Mouse (Mus musculus) cerebellum, postnatal 25 days (tissue): ENCODE results near the gene Crtac1.

Experiments
- DNase-seq, 2 experiments: peaks; one replicate each; pipeline ENCODE4 v3.0.0; 2021; ENCODE audit warnings: mixed read lengths in 2 of 2

Crtac1 gene

GRCm38 (mm10) chr19:42277288-42277687 lies 154.3 kb downstream of the Crtac1 start:
- no peak for DNase-seq

GRCm38 (mm10) chr19:42272003-42272963 lies 159.3 kb downstream of the Crtac1 start:
- DNase-seq, result peak; percentile 94 to 95

GRCm38 (mm10) chr19:42271182-42271581 lies 160.4 kb downstream of the Crtac1 start:
- DNase-seq, result peak in 1 of 2 experiments; percentile 40

GRCm38 (mm10) chr19:42270119-42270518 lies 161.5 kb downstream of the Crtac1 start:
- peak; percentile 74 to 76 for DNase-seq

GRCm38 (mm10) chr19:42268337-42268736 lies 163.2 kb downstream of the Crtac1 start:
- peak; percentile 38 to 60 for DNase-seq

GRCm38 (mm10) chr19:42263524-42263923 lies 168.1 kb downstream of the Crtac1 start:
- no peak for DNase-seq

GRCm38 (mm10) chr19:42260486-42260885 lies 171.1 kb downstream of the Crtac1 start:
- peak; percentile 30 to 64 for DNase-seq

GRCm38 (mm10) chr19:42258596-42258995 lies 173.0 kb downstream of the Crtac1 start:
- peak; percentile 88 to 93 for DNase-seq

GRCm38 (mm10) chr19:42258031-42258430 lies 173.6 kb downstream of the Crtac1 start:
- DNase-seq, result peak; percentile 81 to 87

GRCm38 (mm10) chr19:42257241-42257635 lies 174.3 kb downstream of the Crtac1 start:
- DNase-seq, result no peak

- DNase-seq, result peak; percentile 85 to 87
Observed at GRCm38 (mm10) chr19:42256611-42257240, 174.9 kb downstream of the Crtac1 start.

- peak; percentile 78 to 80 for DNase-seq
Observed at GRCm38 (mm10) chr19:42255784-42256610, 175.6 kb downstream of the Crtac1 start.

GRCm38 (mm10) chr19:42255438-42255783 lies 176.2 kb downstream of the Crtac1 start:
- peak; percentile 78 to 88 for DNase-seq

- DNase-seq, result no peak
Observed at GRCm38 (mm10) chr19:42249976-42250914, 181.3 kb downstream of the Crtac1 start.

GRCm38 (mm10) chr19:42247519-42247918 lies 184.1 kb downstream of the Crtac1 start, which contains the start of gene Golga7b:
Gene Golga7b (plus strand): TSS chr19:42247574.
- DNase-seq, result no peak

GRCm38 (mm10) chr19:42246626-42247025 lies 185.0 kb downstream of the Crtac1 start:
- no peak for DNase-seq

- no peak for DNase-seq
Observed at GRCm38 (mm10) chr19:42243401-42243800, 188.2 kb downstream of the Crtac1 start.

GRCm38 (mm10) chr19:42240881-42241280 lies 190.7 kb downstream of the Crtac1 start:
- no peak for DNase-seq

- peak in 1 of 2 experiments; percentile 38 for DNase-seq
Observed at GRCm38 (mm10) chr19:42238341-42238715, 193.3 kb downstream of the Crtac1 start.

- peak; percentile 34 to 37 for DNase-seq
Observed at GRCm38 (mm10) chr19:42237602-42238340, 193.8 kb downstream of the Crtac1 start.
